Mouse (Mus musculus) macrophage (primary cell): ENCODE results near the gene Siah2. TPM values are rescaled to one million over a fixed set of nuclear protein-coding genes. Genes with fewer than 3 reads are reported as not detected.

Source experiments
- H3K27ac ChIP-seq: fragments of 350-480 bp; formaldehyde crosslinking; 2 replicates; pipeline ENCODE4 v1.9.0; 2021
- H3K36me3 ChIP-seq: fragments of 350-480 bp; formaldehyde crosslinking; 2 replicates; pipeline ENCODE4 v1.9.0; 2021; ENCODE audit errors: inconsistent target
- H3K4me3 ChIP-seq: fragments of 350-480 bp; formaldehyde crosslinking; 2 replicates; pipeline ENCODE4 v1.9.0; 2021; ENCODE audit errors: inconsistent target
- H3K79me2 ChIP-seq: fragments of 350-480 bp; formaldehyde crosslinking; 2 replicates; pipeline ENCODE4 v1.9.0; 2021; ENCODE audit errors: inconsistent target
- whole genome bisulfite sequencing: methylation state at CpG from one replicate; pipeline ENCODE4 v1.1.7; 2026; ENCODE audit warnings: inconsistent platforms; ENCODE audit not compliant: missing documents; 5-methylcytosine and 5-hydroxymethylcytosine counted together
- polyA plus RNA-seq: library from polyadenylated mRNA; stranded (reverse); fragments of 250-400 nt; gene quantifications from 3 replicates; pipeline ENCODE4 v1.2.4, GENCODE M21; 2018; ENCODE audit warnings: inconsistent platforms

Siah2 gene
- polyA plus RNA-seq, 1 experiment from 2014 or later: 3.3 TPM

DNA sequence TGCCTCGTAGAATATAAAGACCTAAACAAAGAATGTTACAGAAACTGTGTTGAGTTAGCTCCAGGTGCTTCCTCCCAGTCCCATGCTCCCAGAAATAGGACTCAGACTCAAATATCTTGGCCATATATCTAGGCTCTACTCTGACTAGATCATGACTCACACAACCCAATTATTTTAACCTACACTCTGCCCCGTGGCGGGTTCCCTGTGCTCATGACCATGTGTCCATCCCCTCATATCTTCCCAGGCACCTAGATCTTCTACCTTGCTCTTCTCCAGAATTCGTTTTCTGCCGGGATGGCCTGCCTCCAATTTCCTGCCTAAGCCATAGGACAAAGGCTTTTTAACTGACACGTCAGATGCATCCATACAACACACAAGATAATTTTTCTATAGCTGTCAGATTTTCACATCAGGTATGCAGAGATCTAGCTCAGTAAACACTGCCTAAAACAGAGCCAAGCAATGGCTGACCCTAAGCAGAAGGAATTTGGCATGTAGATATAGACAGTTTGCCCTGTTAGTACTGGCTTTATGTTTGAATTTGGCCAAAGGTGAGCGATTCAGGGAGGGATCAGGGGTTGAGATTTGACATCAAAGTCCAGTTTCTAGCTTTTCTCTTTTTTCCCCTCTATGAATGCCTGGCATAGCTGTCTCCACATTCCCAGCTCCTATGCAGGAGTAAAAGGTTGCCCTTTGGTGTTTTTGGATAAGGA lies 5.8 kb downstream of the Siah2 start:
- Histone ChIP-seq H3K4me3 (no peak overlapping the region), H3K27ac (no peak overlapping the region), H3K36me3 (no peaks in the 10 kb centered on the region), H3K79me2 (peaks cover 94% of the 10 kb centered on the region)
- WGBS: 90% methylated on average over 7 of the region's 7 CpGs

- Histone ChIP-seq H3K79me2 (peaks cover 100% of the 10 kb centered on the region), H3K36me3 (no peaks in the 10 kb centered on the region), H3K4me3 (no peak overlapping the region), H3K27ac (no peak overlapping the region)
- 94% methylated on average over 3 of the region's 3 CpGs for WGBS
These were observed 6.8 kb downstream of the Siah2 start for GRCm38 (mm10) chr3:58685396-58685795.

- Histone ChIP-seq H3K36me3 (no peaks in the 10 kb centered on the region), H3K27ac (no peak overlapping the region), H3K79me2 (peaks cover 100% of the 10 kb centered on the region), H3K4me3 (no peak overlapping the region)
- 95% methylated on average over 7 of the region's 7 CpGs for WGBS
These were observed 8.9 kb downstream of the Siah2 start for GRCm38 (mm10) chr3:58683346-58683745.

- 98% methylated on average over 4 of the region's 4 CpGs for WGBS
- H3K36me3 ChIP-seq: no peaks in the 10 kb centered on the region
- no peak overlapping the region for H3K27ac ChIP-seq
- peaks cover 100% of the 10 kb centered on the region for H3K79me2 ChIP-seq
- H3K4me3 ChIP-seq: no peak overlapping the region
These were observed 9.9 kb downstream of the Siah2 start for GRCm38 (mm10) chr3:58682336-58682735.

- Histone ChIP-seq H3K4me3 (no peak overlapping the region), H3K27ac (no peak overlapping the region), H3K79me2 (peaks cover 100% of the 10 kb centered on the region), H3K36me3 (no peaks in the 10 kb centered on the region)
- 96% methylated on average over 2 of the region's 2 CpGs for WGBS
These were observed 10.4 kb downstream of the Siah2 start for GRCm38 (mm10) chr3:58681831-58682230.

- Histone ChIP-seq H3K79me2 (peaks cover 100% of the 10 kb centered on the region), H3K27ac (no peak overlapping the region), H3K36me3 (peaks cover 1% of the 10 kb centered on the region; the same call in 1 of the 2 replicates), H3K4me3 (no peak overlapping the region)
- 94% methylated on average over 7 of the region's 7 CpGs for WGBS
These were observed 11.1 kb downstream of the Siah2 start for GRCm38 (mm10) chr3:58680943-58681637.

GRCm38 (mm10) chr3:58679996-58680395 lies 12.2 kb downstream of the Siah2 start:
- Histone ChIP-seq H3K79me2 (peaks cover 94% of the 10 kb centered on the region), H3K27ac (no peak overlapping the region), H3K36me3 (peaks cover 12% of the 10 kb centered on the region), H3K4me3 (no peak overlapping the region)
- 93% methylated on average over 4 of the region's 4 CpGs for WGBS

GRCm38 (mm10) chr3:58678905-58679304 lies 13.3 kb downstream of the Siah2 start:
- H3K79me2 ChIP-seq: peaks cover 83% of the 10 kb centered on the region
- peaks cover 14% of the 10 kb centered on the region for H3K36me3 ChIP-seq
- 100% methylated on average over 2 of the region's 2 CpGs for WGBS
- no peak overlapping the region for H3K27ac ChIP-seq
- H3K4me3 ChIP-seq: no peak overlapping the region

DNA sequence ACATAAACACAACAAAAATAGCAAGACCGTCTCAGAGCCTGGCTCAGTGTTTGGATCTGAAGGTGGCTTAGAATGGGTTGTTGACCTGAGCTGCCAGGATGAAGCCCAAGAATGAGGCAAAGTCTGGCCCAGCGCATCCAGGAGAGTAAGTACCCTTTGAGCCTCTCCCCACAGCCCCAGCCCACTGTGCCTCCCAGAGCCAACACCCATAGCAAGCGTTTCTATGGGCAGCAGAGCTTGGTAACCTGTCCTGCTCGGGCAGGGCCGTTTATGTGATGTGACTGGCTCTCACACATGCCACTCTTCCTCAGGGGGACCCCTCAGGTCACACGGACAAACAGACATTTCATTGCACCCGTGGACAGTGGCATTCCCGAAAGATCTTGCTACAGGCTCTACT lies 13.8 kb downstream of the Siah2 start:
- H3K36me3 ChIP-seq: peaks cover 14% of the 10 kb centered on the region
- WGBS: 89% methylated on average over 8 of the region's 8 CpGs
- peaks cover 78% of the 10 kb centered on the region for H3K79me2 ChIP-seq
- H3K4me3 ChIP-seq: no peak overlapping the region
- no peak overlapping the region for H3K27ac ChIP-seq

DNA sequence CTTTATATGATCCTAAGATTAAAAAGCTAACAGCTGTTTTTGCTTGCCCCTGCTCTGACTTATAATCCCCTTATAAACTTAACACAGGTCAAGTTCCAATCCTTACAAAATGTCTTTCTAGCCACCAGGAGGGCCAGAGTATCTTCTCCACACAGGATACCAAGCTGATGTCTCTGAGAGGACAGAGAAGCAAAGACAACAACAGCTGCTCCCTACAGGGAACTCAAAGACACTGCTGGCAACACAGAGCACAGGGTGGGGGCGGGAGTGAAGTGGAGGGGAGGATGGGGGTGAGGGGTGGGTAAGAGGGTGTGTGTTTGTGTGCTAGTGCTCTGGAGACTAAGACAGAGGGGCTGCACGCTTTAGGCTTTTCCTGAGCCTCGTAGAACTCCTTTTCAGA lies 14.6 kb downstream of the Siah2 start:
- peaks cover 14% of the 10 kb centered on the region for H3K36me3 ChIP-seq
- no peak overlapping the region for H3K4me3 ChIP-seq
- H3K27ac ChIP-seq: no peak overlapping the region
- whole genome bisulfite sequencing: 100% methylated on average over 2 of the region's 3 CpGs
- peaks cover 71% of the 10 kb centered on the region for H3K79me2 ChIP-seq

DNA sequence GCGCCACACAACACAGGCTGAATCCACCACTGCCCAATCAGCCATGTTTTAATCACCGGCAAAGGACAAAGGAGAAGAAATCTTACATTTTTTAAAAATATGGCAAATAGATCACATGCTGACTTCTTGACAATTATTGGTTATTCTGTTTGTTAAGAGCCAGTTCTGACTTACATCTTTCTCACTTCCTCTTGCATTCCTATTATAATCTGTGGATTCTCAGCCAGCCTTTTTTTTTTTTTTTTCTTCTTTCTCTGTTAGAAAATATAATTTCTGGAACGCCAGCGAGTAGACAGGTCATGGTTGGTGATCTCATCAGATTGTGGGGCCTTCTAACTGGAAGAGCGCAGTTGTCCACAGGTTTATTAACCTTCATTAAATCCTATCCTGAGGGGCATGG lies 18.9 kb downstream of the Siah2 start:
- WGBS: 98% methylated on average over 3 of the region's 5 CpGs
- no peak overlapping the region for H3K27ac ChIP-seq
- H3K79me2 ChIP-seq: peaks cover 27% of the 10 kb centered on the region
- no peak overlapping the region for H3K4me3 ChIP-seq
- H3K36me3 ChIP-seq: peaks cover 14% of the 10 kb centered on the region

DNA sequence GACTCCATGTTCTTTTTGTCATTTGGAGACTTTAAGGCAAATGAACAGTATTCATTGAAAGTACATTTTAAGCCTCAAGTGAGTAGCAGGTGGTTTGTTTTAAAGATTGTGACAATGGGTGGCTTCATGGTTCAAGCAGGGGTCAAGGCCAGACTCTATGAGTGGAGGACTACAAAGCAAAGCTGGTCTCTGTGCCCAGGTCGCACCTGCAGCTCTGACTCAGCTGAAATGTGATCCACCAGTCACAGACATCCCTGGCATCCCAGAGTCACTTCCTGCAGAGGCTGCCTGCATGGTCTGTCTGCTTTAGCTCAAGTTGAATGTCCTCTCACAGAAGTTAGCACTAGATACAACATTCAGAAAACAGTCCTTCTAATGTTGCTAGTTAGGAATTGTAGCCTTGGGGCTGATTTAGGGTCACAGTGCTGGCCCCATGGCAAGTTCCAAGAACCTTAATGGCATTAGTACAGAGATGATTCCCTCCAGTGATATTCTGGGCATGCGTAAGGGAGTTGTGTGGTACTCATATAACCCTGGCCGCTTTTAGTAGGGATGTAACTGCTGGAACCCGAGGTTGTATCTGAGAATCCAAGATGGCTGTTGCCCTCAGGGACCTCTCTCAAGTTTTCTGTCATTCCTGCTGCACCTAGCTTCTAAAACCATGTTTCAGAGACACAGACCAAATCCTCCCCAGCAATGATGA lies 19.6 kb downstream of the Siah2 start:
- H3K4me3 ChIP-seq: no peak overlapping the region
- H3K36me3 ChIP-seq: peaks cover 14% of the 10 kb centered on the region
- no peak overlapping the region for H3K27ac ChIP-seq
- peaks cover 21% of the 10 kb centered on the region for H3K79me2 ChIP-seq
- WGBS: 71% methylated on average over 4 of the region's 4 CpGs

GRCm38 (mm10) chr3:58671616-58672250 lies 20.5 kb downstream of the Siah2 start:
- Histone ChIP-seq H3K36me3 (peaks cover 14% of the 10 kb centered on the region), H3K79me2 (peaks cover 12% of the 10 kb centered on the region), H3K27ac (peak overlapping the region; percentile 8; the same call in 1 of the 2 replicates), H3K4me3 (no peak overlapping the region)
- WGBS: 13% methylated on average over 6 of the region's 6 CpGs

GRCm38 (mm10) chr3:58663970-58664369 lies 28.2 kb downstream of the Siah2 start:
- WGBS: 92% methylated on average over 5 of the region's 7 CpGs
- H3K79me2 ChIP-seq: no peaks in the 10 kb centered on the region
- H3K4me3 ChIP-seq: no peak overlapping the region
- no peak overlapping the region for H3K27ac ChIP-seq
- no peaks in the 10 kb centered on the region for H3K36me3 ChIP-seq
